Mouse (Mus musculus): ENCODE measurements around the gene Cyp4f39. TPM values are rescaled to one million over a fixed set of nuclear protein-coding genes. Genes with fewer than 3 reads are reported as not detected.
"Not testable (repeated sequence)": the region's sequence is repeated elsewhere in the genome, so short reads cannot be mapped to it uniquely, and the experiment has no call there.

Gene Cyp4f39
- total RNA-seq, 2 experiments from 2014 or later = 2.2 to 14.1 TPM

DNA sequence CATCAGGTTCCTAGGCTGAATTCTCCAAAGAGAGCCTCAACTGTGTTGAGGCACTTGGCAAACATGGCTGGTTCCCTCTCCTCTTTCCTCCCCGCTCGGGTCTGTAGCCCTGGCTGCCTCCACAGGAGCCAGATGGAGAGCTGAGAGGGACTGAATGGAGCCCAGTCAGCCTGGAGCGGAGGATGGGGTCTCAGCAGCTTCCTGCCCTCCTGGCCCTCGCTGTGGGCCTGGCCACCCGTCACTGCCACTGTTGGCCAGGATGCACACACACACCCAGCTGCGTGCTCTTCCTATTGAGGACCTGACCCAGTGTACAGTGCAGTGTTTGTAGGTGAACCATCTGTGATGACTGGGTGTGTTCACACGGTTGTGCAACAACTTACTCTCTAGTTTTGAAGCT lies 19.7 kb downstream of the Cyp4f39 start:
- no peak for DNase-seq (ENCODE audit: low spot score)

DNA sequence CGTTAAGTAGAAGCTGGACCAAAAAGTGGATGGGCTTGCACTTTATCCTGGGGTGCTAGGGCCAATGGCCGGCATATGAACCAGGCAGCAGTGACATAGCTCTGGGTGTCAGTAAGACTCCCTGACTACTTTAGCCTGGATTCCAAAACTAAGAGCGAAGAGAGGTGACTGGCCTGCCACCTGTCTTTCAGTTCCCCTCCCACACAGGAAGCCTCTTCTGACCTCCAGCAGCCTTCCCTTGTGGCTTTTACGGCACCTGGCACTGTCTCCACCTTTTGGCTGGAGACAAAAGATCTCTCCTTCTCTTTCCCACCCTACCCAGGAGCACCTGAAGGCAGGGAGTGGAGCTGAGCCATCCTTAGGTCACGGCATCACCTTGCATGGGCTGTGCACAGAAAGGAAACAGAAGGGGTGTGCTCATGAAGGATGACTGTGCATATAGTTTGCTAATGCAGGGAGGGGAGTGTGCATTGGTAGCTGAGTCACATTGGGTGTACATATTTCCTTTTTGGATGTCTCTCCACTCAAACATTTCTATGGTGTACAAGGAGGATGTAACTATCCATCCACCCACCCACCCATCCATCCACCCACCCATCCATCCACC lies 22.5 kb downstream of the Cyp4f39 start:
- no peak for DNase-seq (ENCODE audit: low spot score)

DNA sequence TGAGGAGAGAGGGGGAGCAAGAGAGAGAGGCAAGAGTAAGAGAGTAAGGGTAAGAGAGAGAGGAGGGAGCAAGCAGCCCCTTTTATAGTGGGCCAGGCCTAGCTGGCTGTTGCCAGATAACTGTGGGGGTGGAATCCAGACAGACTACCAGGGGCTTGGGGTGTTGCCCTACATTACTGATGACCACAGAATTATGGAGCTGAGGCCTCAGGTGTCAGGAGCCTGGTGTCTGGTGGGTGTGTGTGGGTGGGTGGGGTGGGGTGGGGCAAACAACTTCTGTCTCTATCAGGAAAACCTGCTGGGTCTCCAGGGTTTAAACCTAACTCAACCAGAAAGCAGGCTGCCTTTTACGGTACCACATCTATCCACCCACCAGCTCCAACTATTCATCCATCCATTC lies 24.7 kb downstream of the Cyp4f39 start:
- no peak for DNase-seq (ENCODE audit: low spot score)

DNA sequence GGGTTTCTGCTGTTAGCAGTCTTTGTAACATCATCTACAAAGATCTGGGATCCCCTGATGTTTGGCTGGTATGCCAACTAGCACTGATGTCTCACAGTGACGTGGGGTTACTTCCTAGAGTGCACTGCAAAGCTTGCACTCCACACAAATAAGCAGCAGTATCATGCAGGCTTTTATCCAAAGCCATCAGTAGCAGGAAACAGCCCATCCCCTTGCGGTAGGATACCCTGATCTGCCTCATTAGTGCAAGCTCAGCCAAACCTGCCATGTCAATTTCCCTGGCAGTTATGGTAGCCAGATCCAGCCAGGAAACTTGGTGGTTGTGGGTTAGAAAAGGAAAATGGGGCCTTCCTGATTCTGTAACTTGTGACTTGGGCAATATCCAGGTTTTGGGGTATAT lies 26.2 kb downstream of the Cyp4f39 start:
- DNase-seq (ENCODE audit: low spot score) = no peak

DNA sequence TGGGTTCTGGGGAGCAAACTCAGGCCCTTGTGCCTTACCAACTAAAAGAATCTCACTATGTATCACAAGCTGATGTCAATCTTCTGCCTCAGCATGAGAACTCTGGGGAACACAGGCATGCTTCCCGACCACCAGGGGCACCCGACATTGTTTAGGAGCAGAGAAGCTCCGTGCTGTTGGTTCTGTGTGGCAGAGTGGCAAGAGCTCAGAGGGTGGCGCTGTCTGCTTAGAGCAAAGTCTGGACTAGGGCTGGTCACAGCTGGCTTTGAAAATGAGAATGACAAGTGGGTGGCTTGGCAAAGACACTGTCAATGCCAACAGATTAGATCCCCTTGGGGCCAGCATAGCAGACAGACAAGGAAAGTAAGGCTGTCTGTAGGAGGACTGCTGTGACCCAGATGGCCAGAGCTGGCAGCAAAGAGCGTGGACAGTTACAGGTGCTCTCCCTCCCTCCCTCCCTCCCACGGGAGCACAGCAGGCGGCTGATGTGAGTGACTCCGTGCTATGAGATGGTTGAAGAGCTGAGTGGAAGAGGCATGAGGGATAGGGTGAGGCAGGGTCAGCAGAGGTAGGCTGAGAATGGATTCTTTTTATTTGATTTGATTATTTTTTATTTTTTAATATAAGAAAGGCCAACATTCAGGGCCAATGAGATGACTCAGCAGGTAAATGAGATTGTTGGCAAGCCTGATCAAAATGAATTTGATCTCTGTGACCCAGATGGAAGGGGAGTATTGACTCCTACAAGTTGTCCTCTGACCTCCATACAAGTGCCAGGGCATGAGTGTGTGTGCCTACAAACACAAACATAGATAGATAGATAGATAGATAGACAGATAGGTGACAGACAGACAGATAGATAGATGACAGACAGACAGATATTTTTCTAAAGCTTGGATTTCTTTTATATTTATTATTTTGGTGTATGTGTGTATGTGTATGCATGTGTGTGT lies 27.3 kb downstream of the Cyp4f39 start:
- DNase-seq (ENCODE audit: low spot score) = no peak

DNA sequence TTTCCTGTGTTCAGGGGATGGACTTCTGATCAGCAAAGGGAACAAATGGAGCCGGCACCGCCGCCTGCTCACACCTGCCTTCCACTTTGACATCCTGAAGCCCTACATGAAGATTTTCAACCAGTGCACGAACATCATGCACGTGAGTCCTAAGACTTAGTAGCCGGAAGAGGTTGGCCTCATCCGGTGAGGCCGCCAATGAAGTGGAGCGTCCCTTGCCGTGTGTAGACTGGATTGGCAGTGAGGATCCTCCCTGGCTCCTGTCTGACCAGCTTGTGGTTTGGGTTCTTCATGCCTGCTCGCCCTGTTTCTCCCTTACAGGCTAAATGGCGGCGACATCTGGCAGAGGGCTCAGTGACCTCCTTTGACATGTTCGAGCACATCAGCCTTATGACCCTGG lies 29.2 kb downstream of the Cyp4f39 start:
- DNase-seq (ENCODE audit: low spot score) = no peak

DNA sequence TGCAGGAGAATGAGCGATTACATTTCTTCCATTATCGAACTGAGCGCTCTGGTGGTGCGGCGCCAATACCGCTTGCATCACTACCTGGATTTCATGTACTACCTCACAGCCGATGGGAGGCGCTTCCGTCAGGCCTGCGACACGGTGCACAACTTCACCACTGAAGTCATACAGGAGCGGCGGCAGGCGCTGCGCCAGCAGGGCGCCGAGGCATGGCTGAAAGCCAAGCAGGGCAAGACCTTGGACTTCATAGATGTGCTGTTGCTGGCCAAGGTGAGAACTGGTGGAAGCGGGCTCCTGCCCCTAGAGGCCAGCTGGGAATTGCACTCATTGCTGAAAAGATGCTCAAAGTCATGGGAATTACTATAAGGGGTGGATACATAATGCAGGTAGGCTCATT lies 30.7 kb downstream of the Cyp4f39 start:
- DNase-seq (ENCODE audit: low spot score) = peak; percentile 65

DNA sequence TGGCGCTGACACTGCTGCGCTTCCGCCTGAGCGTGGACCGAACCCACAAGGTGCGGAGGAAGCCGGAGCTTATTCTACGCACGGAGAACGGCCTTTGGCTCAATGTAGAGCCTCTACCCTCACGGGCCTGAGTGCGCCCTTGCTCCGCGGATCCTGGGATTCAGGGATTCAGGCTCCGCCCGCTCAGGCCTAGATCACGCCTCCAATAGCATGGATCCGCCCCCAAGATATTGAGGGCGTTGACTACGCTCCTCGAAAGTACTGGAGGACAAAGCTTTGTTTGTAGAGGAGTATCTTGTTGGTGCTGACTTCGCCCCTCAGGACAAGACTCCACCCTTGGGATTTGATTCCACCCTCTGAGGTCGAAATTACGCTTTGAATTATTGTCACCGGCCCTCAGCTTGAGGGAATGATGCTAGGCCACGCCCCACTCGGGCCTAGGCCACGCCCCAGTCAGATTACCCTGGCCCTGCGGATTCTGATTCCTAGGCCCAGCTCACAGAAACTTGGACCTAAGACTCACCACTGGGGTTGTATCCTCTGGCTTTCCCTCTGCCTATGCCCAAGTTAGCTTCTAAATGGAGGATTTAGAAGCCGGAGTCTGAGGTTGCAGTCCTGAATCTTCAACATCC lies 39.9 kb downstream of the Cyp4f39 start:
- peak; percentile 30 for DNase-seq (ENCODE audit: low spot score)

DNA sequence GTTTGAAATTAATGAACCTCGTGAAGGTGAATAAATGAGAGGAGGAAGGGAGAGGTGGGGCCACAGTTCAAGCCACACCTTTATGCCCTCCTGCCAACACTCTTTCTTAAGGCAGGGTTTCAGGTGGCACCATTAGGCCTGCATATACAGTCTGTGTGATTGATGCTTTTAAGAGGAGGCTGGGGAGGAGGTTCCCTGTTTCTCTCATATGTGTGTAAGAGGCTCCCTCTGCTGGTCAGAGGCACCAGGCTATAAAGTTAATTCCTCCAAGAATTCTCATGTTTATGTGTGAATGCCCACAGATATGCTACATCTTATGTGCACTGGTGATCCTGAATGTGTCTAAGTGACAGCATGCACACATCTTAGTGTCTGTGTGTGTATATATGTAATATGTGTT lies 42.1 kb downstream of the Cyp4f39 start:
- peak; percentile 69 for DNase-seq (ENCODE audit: low spot score)

DNA sequence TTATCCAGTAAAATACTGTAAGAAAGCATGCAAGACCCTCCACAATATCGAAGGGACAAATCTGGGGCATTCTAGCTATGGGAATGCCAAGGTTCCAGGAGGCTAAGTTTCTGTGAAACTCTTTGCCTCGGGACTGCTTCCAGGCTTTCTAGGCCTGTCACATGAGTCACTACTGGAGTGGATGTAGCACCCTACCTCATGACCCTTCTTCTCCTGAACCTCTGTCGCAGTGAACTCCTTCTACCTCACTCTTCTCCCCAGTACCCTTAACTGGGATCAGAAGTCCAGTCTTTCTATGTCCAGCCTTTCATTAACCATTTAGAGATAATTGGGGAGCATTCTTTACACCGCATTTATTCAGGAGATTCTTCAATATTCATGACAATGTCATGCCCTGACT lies 48.0 kb downstream of the Cyp4f39 start:
- not testable (repeated sequence) for DNase-seq (ENCODE audit: low spot score)

DNA sequence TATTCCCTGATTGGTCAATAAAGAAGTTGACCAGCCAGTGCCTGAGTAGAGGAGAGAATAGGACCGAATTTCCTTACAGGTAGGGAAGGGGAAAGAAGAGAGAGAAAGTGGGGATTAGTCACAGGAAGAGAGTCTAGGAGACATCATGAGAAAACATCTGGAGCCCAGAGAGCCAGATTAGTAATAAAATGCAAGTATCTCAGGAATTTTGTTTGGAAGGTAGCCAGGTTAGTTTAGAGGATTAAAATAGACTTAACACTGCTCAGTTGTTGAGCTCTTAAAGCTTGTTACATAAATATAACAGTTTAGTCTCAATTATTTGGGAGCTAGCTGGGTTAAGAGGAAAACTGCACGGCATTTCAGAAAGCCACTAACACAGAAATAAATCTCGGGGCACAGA lies 48.5 kb downstream of the Cyp4f39 start:
- DNase-seq (ENCODE audit: low spot score) = no peak

DNA sequence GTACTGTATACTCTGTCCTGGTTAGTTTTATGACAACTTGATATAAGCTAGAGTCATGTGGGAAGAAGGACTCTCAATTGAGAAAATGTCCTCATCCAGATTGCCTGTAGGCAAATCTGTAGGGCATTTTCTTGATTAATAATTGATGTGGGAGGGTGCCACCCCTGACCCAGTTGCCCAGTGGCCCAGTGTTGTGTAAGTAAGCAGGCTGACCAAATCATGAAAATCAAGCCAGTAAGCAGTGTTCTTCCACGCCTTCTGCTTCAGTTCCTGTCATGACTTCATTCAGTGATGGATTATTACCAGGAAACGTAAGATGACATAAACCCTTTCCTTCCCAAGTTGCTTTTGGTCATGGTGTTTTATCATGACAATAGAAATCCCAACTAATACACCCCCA lies 50.6 kb downstream of the Cyp4f39 start:
- no peak for DNase-seq (ENCODE audit: low spot score)

DNA sequence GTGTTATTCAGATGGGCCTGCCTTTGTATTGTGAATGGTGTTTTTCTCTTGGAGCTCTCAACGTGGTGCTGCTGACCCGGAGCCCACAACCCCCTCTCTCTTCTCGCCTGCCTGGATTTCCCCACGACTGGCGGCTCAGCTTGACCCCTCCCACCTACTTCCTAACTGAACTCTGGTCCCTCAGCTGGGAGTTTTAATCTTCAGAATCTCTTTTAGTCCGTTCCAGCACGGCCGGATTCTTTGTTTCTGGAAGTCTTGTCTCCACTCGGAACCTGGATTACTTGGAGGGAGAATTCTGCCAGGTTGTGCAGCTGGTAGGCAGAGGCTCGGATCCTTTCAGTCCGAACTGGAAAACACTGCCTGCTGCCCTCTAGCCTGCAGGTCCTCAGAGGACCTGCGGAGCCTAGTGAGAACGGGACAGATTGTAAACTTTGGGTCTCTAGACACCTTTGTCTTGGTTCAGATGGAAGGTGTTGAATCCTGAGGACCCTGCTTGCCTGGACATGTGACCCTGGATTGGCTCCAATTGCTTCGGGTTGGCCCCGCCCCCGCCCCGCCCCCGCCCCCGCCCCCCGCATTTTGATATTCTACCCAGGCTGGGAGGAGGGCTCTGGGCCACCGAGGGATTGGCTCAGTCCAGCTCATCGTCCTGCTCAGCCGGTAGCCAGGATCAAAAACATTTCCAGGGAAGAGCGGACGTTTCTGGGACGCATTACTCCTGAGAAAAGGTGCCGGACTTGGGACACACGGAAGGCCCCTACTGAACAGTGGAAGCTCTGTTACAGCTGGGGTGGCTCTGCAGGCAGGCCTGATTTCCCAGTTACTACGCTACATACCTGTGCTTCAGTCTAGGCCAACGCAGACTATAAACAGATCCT lies 53.6 kb downstream of the Cyp4f39 start, which contains the start of gene Cyp4f17:
Gene Cyp4f17 (plus strand): TSS at position 200 of the 878 bp plus-strand sequence.
- peak; percentile 24 for DNase-seq (ENCODE audit: low spot score)

DNA sequence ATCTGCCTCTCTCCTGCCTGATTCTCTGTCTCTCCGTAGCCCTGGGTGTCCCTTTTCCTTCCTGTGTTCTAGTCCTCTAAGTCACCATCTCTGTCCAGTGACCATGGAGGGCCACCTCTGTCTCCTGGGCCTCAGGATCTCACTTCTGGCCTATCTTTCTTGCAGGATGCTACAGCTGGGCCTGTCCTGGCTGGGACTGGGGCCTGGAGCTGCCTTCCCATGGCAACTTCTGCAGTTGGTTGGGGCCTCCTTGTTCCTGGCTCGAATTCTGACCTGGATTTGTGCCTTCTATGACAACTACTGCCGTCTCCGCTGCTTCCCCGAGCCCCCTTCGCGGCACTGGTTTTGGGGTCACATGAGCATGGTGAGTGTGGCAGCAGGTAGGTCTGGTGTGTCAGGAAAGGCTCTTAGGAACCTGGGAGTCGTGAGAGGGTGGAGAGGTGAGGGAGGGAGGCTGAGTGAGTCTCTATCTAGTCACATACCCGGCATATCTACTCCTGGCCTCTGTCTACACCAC lies 54.3 kb downstream of the Cyp4f39 start:
- no peak for DNase-seq (ENCODE audit: low spot score)

DNA sequence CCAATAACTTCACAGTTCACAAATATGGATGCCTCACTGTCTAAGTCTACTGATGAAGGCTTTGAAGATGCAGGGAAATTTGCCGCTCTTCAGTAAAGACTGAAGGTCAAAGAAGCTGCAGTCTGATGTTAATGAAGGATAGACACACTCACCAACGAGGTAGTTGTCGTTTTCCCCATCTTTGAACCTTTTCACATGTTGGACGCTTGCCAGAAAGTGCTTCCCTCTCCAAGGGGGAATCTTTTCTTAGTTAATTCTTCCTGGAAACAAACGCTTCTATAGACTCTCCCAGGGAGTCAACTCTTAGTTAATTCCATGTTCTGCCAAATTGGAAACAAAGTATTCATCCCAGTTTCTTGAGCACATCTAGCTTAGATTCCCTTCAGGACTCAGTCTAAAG lies 63.6 kb downstream of the Cyp4f39 start:
- DNase-seq (ENCODE audit: low spot score) = no peak

DNA sequence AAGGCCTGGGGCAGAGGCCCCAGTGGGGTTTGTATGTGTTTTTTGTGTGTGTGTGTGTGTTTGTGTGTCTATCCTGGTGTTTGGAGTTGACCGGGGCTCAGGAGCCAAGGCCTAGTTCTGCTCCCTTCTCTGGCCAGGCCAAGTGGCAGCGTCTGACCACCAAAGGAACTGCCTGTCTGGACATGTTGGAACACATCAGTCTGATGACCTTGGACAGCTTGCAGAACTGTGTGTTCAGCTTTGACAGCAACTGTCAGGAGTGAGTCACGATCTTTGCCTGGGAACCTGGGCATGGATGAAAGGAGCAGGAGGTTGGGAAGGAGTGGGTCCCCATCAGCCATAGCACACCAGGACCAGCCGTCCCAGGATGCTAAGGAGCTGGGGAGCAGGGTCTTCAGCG lies 69.5 kb downstream of the Cyp4f39 start:
- DNase-seq (ENCODE audit: low spot score) = no peak

DNA sequence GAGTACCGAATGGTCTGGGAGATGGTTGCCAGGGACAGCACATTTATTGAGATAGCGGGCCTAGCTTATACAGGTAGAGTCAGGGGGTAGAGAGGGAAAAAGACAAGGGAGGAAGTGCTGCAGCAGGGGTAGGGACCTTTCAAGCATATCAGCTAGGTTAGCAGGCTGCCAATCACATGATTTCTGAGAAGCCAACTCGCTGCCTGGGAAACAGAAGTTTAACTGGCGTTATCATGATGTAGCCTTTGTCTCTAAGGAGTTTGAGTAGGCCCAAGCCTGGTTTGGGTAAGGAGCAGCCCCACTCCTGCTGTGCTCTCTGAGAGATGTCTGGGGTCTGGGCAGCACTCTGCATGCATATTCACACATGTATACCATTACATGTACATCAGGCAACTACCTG lies 69.9 kb downstream of the Cyp4f39 start:
- DNase-seq (ENCODE audit: low spot score) = no peak

DNA sequence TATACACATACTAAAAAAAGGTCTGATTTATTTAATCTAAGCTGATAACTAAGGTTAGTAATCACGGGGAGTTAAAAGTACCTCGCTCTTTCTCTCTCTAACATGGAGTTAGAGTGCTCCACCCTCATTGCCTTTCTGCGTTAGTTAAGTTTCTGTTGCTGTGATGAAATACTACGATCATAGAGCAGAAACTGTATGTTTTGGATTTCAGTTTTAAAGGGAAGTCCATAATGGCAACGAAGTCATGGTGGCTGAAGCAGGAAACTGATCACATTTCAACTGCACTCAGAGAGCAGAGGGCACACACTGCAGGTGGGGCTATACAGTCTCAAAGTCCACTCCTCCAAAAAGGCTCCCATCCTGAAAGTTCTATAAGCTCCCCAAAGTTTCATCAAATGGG lies 70.3 kb downstream of the Cyp4f39 start:
- DNase-seq (ENCODE audit: low spot score) = no peak

DNA sequence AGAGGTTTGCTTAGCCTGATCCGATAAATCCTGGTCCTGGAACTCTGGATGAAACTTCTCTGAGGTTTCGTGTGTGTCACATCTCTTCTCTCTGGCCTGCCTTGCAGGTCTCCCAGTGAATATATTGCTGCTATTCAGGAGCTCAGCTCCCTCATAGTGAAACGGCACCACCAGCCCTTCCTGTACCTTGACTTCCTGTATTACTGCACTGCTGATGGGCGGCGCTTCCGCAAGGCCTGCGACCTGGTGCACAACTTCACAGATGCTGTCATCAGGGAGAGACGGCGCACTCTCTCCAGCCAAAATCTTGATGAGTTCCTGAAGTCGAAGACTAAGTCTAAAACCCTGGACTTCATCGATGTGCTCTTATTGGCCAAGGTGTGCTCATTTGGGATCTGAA lies 71.4 kb downstream of the Cyp4f39 start:
- DNase-seq (ENCODE audit: low spot score) = no peak

DNA sequence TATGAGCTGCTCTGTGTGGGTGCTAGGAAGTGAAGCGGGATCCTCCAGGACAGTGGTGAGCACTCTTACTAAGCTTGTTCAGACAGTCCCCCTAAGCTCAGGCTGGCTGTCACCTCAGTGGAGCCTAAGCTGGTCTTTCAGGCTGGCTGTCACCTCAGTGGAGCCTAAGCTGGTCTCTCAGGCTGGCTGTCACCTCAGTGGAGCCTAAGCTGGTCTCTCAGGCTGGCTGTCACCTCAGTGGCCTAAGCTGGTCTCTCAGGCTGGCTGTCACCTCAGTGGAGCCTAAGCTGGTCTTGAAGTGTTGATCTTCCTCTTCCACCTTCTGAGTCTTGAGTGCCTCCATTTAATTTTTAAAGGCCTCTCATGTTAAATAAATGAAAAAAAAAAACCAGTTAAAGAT lies 73.8 kb downstream of the Cyp4f39 start:
- DNase-seq (ENCODE audit: low spot score) = peak; percentile 24

DNA sequence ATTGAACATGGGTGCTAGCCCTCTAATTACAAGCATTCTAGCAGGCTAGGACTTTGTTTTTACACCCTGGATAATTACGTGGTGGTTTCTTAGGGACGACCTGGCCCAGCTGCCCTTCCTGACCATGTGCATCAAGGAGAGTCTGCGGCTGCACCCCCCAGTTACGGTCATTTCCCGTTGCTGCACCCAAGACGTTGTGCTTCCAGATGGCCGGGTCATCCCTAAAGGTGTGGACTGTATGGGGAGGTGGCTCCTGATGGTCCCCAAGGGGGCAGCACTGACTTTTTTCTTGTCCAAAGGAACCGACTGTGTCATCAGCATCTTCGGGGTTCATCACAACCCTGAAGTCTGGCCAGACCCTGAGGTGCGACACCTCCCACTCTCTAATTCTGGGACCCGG lies 75.2 kb downstream of the Cyp4f39 start:
- DNase-seq (ENCODE audit: low spot score) = no peak

Measured in gastrocnemius, adult 18-20 months (tissue).